Mouse (Mus musculus): ENCODE results near the gene Ints1.

DNA sequence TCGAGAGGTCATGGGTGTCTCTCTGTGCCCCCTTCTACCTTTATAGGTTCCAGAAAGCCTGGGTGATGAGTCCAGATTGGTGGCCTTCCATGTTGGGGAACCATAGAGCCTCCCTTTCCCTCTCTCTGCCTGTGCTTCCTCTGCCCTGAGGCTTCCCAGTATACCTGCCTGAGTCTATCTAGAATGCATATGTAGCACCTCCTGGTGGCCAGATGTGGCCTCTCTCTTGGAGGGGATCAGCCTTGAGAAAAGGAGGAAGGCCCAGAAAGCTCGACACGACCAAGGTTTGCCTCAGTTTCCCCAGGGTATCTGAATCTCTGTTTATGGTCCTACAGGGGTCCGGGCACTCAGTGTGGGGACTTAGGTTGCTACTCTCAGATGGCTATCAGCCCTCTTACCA lies 43.3 kb upstream of the Ints1 start:
- TF ChIP-seq CTCF (IDR thresholded peaks at IDR 0.05; ENCODE audit: control insufficient read depth, insufficient read depth, insufficient read length) (no peak), USF1 (IDR thresholded peaks at IDR 0.05; ENCODE audit: low read depth) (no peak), MAX (IDR thresholded peaks at IDR 0.05) (no peak)

All from C2C12 (cell line).